Mouse (Mus musculus) brown adipose tissue, adult 24 weeks (tissue): ENCODE measurements around the gene Prr3. TPM values are rescaled to one million over a fixed set of nuclear protein-coding genes. Genes with fewer than 3 reads are reported as not detected.
"Not testable (repeated sequence)": the region's sequence is repeated elsewhere in the genome, so short reads cannot be mapped to it uniquely, and the experiment has no call there.

ENCODE experiments used
- H3K27ac ChIP-seq: fragments of 200-500 bp; replicated peaks from 2 replicates; pipeline ENCODE4 v1.5.1; 2012; ENCODE audit warnings: low read depth, mild to moderate bottlenecking, low read length
- H3K4me1 ChIP-seq: fragments of 200-500 bp; 2 replicates; pipeline ENCODE4 v1.6.1; 2012; ENCODE audit warnings: low read length, mixed read lengths; ENCODE audit not compliant: control insufficient read depth, insufficient read depth, insufficient read length
- H3K4me3 ChIP-seq: fragments of 200-500 bp; 2 replicates; pipeline ENCODE4 v1.5.1; 2012; ENCODE audit warnings: low read depth, mild to moderate bottlenecking, low read length, moderate library complexity; ENCODE audit not compliant: insufficient read depth
- polyA plus RNA-seq: library from polyadenylated mRNA; stranded (reverse); fragments of >200 nt; gene quantifications from 2 replicates; pipeline ENCODE4 v1.2.4, GENCODE M21; 2012; ENCODE audit not compliant: missing spikeins, insufficient read depth, insufficient read length

Prr3 gene
- polyA plus RNA-seq, 1 experiment, result 5.3 TPM

DNA sequence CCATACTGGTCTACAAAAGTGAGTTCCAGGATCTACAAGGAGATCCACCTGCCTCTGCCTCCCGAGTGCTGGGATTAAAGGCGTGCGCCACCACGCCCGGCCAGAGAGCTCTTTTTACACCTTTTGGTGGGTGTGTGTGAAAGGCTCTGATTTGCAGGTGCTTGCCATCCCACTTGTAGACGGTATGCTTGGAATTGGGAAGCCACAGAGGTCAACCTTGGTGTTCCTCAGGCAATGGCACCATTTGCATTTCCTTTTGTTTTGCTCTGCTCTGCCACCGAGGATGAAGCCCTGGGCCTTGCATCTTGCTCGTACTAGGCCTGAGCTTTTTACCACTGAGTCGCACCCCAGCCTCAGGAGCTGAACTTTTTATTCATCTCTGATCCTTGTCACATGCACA is 1.7 kb upstream of the Prr3 start:
- Histone ChIP-seq H3K27ac (no peak overlapping the region), H3K4me3 (no peak overlapping the region), H3K4me1 (peaks cover 6% of the 10 kb centered on the region; the same call in 1 of the 2 replicates)

DNA sequence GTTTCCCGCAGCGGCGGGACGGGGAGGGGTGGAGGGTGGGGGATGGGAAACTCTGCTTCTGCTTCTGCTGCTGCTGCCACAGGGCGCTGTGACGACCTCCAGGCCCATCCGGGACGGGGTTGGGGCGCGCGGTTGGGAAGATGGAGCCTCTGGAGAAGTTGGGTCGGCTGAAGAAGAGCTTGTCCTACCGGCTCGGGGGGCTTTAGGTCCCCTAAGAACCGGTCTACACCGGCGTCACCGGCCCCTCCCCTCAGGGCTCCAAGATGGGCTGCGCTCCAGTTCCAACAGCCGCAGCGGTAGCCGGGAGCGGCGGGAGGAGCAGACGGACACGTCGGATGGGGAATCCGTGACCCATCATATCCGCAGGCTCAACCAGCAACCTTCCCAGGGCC is 323 bp upstream of the Prr3 start:
- Histone ChIP-seq H3K4me3 (peak overlapping the region; percentile 77), H3K4me1 (peaks cover 6% of the 10 kb centered on the region; the same call in 1 of the 2 replicates), H3K27ac (peak overlapping the region; percentile 61)

DNA sequence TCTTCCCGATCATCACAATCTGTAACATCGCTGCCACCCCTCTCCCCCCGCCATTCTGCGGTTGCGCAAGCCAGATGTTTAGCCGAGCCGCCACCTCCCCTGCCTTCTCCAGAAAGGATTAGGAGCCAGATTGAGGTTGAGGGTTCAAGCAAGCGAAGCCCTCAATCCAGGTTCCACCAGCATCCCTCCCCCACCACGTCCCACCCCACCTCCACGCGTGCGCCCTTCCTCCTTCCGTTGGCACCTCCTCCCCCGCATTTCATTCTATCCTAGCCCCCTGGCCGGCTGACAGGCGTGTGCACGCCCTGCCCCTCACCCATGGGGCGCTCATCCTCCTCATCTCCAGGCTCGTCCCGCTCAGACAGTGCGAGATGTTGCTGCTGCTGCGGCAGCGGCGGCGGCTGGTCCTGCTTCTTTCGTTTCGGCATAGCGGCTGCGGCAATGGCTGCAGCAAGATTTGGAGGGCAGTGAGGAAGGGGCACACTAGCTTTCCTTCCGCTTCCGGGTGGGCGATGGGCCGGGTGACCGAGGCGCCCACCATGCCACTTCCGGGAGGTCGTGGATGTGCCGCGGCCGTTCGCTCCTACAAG is 1.1 kb downstream of the Prr3 start:
- peaks cover 6% of the 10 kb centered on the region; the same call in 1 of the 2 replicates for H3K4me1 ChIP-seq
- H3K27ac ChIP-seq, result peak overlapping the region; percentile 54
- H3K4me3 ChIP-seq, result peak overlapping the region; percentile 85

GRCm38 (mm10) chr17:35972131-35972530 is 7.9 kb downstream of the Prr3 start:
- no peak overlapping the region for H3K4me3 ChIP-seq
- no peak overlapping the region for H3K27ac ChIP-seq
- peaks cover 5% of the 10 kb centered on the region; the same call in 1 of the 2 replicates for H3K4me1 ChIP-seq

DNA sequence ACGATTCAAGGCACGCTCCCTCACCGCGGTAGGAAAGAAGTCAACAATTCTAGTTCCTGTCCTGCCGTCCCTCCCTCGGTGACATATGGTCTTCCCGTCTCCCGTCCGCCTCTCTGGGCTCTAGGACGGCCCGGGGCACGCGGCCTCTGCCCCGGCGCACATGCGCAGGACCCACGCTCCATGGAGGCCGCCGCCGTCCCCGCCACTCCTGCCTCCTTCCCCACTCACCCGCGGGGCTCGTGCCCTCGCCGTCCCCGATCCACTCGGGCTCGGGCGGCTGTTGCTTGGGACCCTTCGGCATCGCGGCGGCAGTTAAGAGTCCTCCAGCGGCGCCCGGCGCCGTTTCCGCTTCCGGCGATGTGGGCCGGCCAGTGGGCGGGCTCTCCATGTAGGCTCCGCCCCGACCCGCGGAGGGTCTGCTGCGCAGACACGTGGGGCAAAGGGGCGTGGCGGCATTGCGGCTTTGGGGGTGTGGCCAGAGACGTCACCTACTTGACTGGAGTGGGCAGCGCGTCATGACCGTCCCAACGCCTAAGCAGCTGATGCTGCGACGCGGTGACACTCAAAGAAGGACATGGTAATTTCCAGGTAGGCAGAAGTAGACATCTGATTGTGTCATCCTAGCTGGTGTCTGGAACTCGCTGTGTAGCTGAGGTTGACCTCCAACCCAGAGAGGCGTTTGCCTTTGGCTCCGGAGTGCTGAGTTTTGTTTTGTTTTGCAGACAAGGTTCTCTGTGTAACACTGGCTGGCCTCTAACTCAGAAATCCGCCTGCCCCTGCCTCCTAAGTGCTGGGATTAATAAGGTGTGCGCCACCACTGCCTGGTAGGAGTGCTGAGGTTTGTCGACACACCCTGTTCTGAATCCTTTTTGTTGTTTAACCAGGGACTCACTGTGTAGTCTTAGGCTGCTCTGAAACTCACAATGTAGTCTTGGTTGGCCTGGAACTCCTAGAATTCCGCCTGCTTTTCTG is 10.3 kb downstream of the Prr3 start, which contains the start of gene Abcf1:
Gene Abcf1, minus strand, starts transcription at position 344 of the 972 bp plus-strand sequence.
- Histone ChIP-seq H3K4me3 (peak within 1 kb of the TSS; percentile 89), H3K27ac (peak within 1 kb of the TSS; percentile 85), H3K4me1 (peaks cover 5% of the 10 kb centered on the region; the same call in 1 of the 2 replicates)

DNA sequence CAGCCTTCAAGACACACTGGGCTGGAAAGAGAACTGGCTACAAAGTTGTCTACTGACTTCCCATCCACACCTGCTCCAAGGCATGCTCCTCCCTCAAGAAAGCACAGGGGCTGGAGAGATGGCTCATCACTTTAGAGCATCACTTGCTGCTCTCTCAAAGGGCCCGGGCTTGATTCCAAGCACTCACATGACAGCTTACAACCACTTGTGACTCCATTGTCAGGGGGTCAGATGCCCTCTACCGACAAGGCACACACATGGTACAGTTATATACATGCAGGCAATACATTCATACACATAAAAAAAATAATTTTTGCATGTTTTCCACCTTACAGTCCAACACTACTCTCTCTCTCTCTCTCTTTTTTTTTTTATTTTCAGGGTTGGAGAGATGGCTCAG is 12.4 kb downstream of the Prr3 start:
- Histone ChIP-seq H3K4me3 (no peak overlapping the region), H3K4me1 (peaks cover 5% of the 10 kb centered on the region; the same call in 1 of the 2 replicates), H3K27ac (no peak overlapping the region)

DNA sequence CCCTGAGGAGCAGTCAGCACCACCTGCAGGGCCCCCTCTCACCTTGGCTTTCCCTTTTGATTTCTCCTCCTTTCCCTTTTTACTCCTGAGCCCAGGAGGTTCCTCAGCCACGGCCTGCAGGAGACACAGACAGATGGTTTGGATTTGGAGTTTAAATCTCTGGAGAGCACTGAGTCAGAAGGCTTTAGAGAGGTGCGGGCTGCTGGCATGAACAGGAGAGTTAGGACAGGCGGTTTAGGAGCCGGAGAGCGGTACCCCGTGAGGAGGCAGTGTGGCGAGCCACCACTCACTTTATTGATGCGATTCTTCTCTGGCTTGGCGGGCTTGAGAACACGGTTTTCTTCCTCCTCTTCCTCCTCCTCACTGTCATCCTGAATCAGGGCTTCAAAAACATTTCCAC is 16.8 kb downstream of the Prr3 start:
- Histone ChIP-seq H3K4me1 (0 out of 2 replicates have a peak, but pooled peaks cover 2% of the 10 kb centered on the region), H3K27ac (no peak overlapping the region), H3K4me3 (no peak overlapping the region)

DNA sequence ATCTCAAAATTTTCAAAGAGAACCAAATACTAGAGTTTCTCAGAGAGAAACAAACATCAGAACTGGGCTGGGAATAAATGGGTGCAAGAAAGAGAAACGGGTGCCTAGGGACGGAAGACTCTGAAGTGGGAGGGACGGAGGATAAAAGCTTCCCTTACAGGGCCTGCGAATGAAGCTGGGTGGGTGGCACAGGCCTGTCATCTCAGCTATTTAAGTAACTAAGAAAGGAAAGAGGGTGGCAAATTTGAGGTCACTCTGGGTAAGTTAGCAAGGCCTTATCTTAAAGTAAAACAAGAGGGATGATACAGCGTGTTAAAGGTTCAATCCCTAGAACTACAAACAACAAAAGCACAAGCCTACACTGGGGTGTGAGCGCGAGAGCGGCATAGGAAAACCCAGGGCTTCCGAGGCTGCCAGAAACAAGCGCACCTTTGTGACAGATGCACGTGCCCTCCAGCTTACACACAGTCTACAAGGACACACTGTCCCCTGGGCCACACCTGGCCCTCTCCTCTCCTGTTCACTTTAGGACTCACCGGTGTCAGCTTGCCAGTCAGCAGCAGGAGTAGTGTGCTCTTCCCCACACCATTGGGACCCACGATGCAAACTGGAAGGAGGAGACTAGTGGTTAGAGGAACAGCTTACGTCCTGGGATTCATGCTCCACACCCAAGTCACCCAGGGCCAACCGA is 21.4 kb downstream of the Prr3 start:
- Histone ChIP-seq H3K4me1 (no peaks in the 10 kb centered on the region), H3K27ac (no peak overlapping the region), H3K4me3 (no peak overlapping the region)

GRCm38 (mm10) chr17:35954665-35955064 is 25.4 kb downstream of the Prr3 start:
- H3K4me3 ChIP-seq, result no peak overlapping the region
- H3K4me1 ChIP-seq, result no peaks in the 10 kb centered on the region
- no peak overlapping the region for H3K27ac ChIP-seq

GRCm38 (mm10) chr17:35952559-35952958 is 27.5 kb downstream of the Prr3 start:
- not testable (repeated sequence) for H3K4me1 ChIP-seq, H3K4me3 ChIP-seq, H3K27ac ChIP-seq

- H3K4me3 ChIP-seq, H3K27ac ChIP-seq, H3K4me1 ChIP-seq: not testable (repeated sequence)
Measured at GRCm38 (mm10) chr17:35950946-35951345, 29.1 kb downstream of the Prr3 start.

DNA sequence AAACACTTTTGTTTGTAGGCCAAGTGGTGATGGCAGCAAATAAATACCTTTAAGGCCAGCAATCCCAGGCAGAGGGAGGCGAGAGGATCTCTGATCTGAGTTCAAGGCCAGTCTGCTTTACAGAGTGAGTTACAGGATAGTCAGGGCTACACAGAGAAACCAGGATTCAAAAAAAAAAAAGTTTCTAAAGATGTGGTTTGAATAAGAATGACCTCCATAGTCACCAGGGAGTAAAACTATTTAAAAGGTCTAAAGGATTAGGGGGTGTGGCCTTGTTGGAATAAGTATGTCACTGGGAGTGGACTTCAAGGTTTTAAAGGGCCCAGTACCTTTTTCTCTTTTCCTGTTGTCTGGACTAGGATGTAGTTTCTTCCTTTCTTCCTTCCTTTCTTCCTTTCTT is 40.1 kb downstream of the Prr3 start:
- no peaks in the 10 kb centered on the region for H3K4me1 ChIP-seq
- no peak overlapping the region for H3K4me3 ChIP-seq
- no peak overlapping the region for H3K27ac ChIP-seq

- no peaks in the 10 kb centered on the region for H3K4me1 ChIP-seq
- H3K27ac ChIP-seq, result no peak overlapping the region
- H3K4me3 ChIP-seq, result no peak overlapping the region
Measured at GRCm38 (mm10) chr17:35939108-35939507, 40.9 kb downstream of the Prr3 start.

DNA sequence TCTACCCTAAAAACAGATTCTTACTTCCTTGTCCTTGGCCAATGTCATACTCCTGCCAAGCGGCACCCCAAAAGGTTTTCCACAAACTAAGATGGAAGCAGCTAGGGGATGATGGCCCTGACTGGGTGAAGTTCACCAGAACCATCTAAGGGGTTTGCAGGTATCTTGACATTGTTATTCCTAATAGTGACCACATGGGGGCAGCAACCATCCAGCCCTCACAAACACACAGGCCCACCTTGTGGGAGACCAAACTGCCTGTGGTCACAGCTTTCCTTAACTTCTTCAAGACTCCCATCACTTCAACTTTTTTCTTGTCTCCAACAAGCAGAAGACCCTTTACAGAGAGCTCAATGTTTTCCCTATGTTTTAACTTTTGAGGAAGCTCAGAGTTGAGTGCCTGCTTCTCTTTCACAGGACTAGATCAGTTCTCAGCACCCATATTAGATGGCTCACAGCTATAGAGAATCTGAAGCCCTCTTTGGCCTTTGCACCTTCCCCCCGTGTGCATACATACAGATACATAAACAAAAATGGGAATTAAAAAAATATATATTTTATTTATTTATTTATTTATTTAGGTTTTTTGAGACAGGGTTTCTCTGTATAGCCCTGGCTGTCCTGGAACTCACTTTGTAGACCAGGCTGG is 42.2 kb downstream of the Prr3 start:
- no peak overlapping the region for H3K4me3 ChIP-seq
- H3K4me1 ChIP-seq, result no peaks in the 10 kb centered on the region
- no peak overlapping the region for H3K27ac ChIP-seq

DNA sequence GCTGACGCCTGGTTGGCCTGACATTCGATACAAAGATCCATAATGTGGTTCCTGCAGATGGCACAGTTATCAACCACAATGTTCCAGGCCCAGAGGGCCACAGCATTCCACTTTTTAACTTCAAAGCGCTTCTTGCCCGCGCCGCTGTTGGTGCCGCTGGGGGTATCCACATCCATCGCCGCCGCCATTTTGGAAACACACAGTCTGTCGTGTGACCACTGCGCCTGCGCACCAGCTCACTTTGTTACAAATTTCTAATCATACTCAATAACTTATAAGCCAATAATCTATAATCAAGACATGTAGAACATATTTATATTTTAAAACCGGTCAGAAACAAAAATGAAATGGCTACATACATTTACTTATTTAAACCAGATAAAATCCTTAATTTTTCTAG is 44.3 kb downstream of the Prr3 start:
- H3K4me1 ChIP-seq, H3K27ac ChIP-seq, H3K4me3 ChIP-seq: not testable (repeated sequence)
